Mouse (Mus musculus) forebrain, embryonic 13.5 days (tissue): Measurements from ENCODE around the gene Hc. TPM values are rescaled to one million over a fixed set of nuclear protein-coding genes. Genes with fewer than 3 reads are reported as not detected.

ENCODE experiments used
- ATAC-seq: fragments of 200-750 bp; cut with Nextera tagmentation; 2 replicates; pipeline ENCODE4 v1.8.0; 2017
- H3K27ac ChIP-seq: fragments of 300-500 bp; sonication (generic); 2 replicates; pipeline ENCODE4 v1.5.1; 2015; ENCODE audit warnings: inconsistent platforms, mild to moderate bottlenecking, moderate library complexity
- H3K27me3 ChIP-seq: fragments of 300-500 bp; sonication (generic); 2 replicates; pipeline ENCODE4 v1.6.1; 2015; ENCODE audit warnings: mild to moderate bottlenecking, inconsistent platforms
- H3K36me3 ChIP-seq: fragments of 300-500 bp; sonication (generic); 2 replicates; pipeline ENCODE4 v1.6.1; 2015; ENCODE audit warnings: mild to moderate bottlenecking, inconsistent platforms; ENCODE audit not compliant: poor library complexity, severe bottlenecking
- H3K4me1 ChIP-seq: fragments of 300-500 bp; sonication (generic); 2 replicates; pipeline ENCODE4 v1.6.1; 2015; ENCODE audit warnings: inconsistent platforms
- H3K4me2 ChIP-seq: fragments of 300-500 bp; sonication (generic); 2 replicates; pipeline ENCODE4 v1.6.1; 2015; ENCODE audit warnings: inconsistent platforms, mild to moderate bottlenecking, moderate library complexity
- H3K4me3 ChIP-seq: fragments of 300-500 bp; sonication (generic); 2 replicates; pipeline ENCODE4 v1.5.1; 2015; ENCODE audit warnings: mild to moderate bottlenecking, inconsistent platforms
- H3K9ac ChIP-seq: fragments of 300-500 bp; sonication (generic); 2 replicates; pipeline ENCODE4 v1.6.1; 2015; ENCODE audit warnings: mild to moderate bottlenecking, inconsistent platforms
- H3K9me3 ChIP-seq: fragments of 300-500 bp; sonication (generic); replicated peaks from 2 replicates; pipeline ENCODE4 v1.6.1; 2016; ENCODE audit warnings: inconsistent platforms
- WGBS: fragments of 180-500 bp; shearing (Covaris S2); methylation state at CpG from one replicate; pipeline ENCODE4 v1.1.7; 2015; 5-methylcytosine and 5-hydroxymethylcytosine counted together
- polyA plus RNA-seq: library from polyadenylated mRNA; unstranded; fragments of >200 nt; fragmentation: Nextera tagmentation; extraction: Ambion mirVana; gene quantifications from 2 replicates; pipeline ENCODE4 v1.2.1, GENCODE M21; 2015

The Hc gene
- polyA plus RNA-seq, 1 experiment from 2014 or later = 0.36 TPM

DNA sequence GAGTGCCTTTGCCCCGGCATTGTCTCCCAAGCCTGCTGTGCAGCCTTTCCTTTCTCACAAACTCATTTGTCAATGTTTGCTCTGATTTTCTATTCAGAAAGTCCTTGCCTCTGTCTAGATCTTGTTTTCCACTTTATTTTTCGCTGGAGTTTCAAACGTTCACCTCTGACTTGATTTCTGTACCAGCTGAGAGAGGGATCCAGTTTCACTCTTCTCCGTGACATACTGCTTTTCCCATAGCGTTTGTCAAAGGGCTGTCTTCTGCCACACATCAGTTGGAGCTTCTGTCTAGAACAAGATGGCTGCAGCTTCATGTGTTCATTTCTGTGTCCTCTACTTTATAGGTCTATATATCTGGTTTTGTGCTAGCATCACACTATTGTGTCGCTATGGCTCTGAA lies 17.9 kb upstream of the Hc start:
- Histone ChIP-seq H3K27me3 (no peaks in the 10 kb centered on the region), H3K4me3 (no peak overlapping the region), H3K27ac (no peak overlapping the region), H3K4me2 (no peak overlapping the region), H3K9ac (no peak overlapping the region), H3K9me3 (no peaks in the 10 kb centered on the region), H3K4me1 (no peaks in the 10 kb centered on the region), H3K36me3 (no peaks in the 10 kb centered on the region)
- 73% methylated on average over 6 of the region's 6 CpGs for WGBS
- ATAC-seq = no peak

DNA sequence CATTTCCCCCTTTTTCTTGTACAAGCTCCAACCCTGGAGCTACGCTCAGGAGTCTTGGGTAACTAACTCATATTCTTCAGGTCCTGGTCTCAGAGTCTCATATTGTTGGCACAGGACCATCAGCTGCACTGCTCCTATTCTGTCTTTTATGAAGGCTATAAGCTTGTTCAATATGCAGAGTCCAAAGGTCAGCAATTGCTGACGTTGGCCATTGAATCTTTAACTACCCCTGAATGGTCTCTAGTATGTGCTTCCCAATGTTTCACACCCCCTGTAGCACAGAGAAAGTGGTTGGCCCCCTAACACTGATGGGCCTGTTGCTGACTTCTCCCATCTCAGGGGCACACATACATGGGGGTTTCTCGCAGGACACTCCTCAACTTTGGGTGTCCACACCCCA lies 13.1 kb upstream of the Hc start:
- H3K36me3 ChIP-seq = no peaks in the 10 kb centered on the region
- H3K4me2 ChIP-seq = no peak overlapping the region
- no peaks in the 10 kb centered on the region for H3K4me1 ChIP-seq
- H3K4me3 ChIP-seq = no peak overlapping the region
- no peak for ATAC-seq
- no peak overlapping the region for H3K9ac ChIP-seq
- WGBS = 90% methylated on average over 3 of the region's 3 CpGs
- no peaks in the 10 kb centered on the region for H3K27me3 ChIP-seq
- H3K27ac ChIP-seq = no peak overlapping the region
- H3K9me3 ChIP-seq = no peaks in the 10 kb centered on the region

DNA sequence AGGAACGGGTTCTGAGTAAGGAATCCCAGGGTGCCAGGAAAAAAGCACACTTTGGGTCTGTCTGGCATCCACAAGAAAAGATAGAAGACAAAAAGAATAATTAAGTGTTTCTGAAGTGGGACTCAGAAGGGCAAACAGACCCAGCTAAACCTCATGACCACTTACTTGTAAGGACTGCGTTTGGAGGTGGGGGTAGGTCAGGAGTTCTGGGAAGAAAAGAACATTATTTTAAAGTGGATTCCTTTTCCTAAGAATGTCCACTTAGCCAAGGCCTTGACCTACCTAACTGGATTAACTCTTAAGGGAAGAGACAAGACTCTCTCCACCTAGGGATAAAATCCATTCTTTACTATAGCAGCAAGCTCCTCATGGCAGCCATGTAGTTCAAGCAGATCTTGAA lies 11.3 kb upstream of the Hc start:
- no peaks in the 10 kb centered on the region for H3K27me3 ChIP-seq
- no peak overlapping the region for H3K4me3 ChIP-seq
- no peaks in the 10 kb centered on the region for H3K36me3 ChIP-seq
- H3K27ac ChIP-seq = no peak overlapping the region
- H3K4me1 ChIP-seq = no peaks in the 10 kb centered on the region
- H3K4me2 ChIP-seq = no peak overlapping the region
- no peak overlapping the region for H3K9ac ChIP-seq
- no peaks in the 10 kb centered on the region for H3K9me3 ChIP-seq
- ATAC-seq = no peak
- 64% methylated on average over 2 of the region's 2 CpGs for WGBS

DNA sequence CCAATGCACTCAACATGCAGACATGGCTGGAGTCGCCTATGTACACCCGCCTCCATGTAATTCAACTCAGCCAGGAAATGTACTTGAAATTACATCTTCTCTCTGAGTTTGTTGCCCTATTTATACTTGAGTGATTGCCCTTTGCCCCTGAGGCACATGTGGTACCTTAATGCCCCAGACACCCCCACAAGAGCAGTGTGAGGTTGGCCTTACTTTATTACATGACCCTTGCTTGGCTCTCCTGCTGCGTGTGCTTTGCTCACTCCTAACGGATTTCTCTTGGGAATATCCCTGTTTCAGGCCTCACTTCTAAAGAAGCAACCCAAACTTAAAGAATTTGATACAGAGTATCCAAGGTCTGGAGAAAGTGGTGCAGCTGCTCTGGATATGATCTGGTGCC lies 9.0 kb upstream of the Hc start:
- Histone ChIP-seq H3K27me3 (no peaks in the 10 kb centered on the region), H3K4me2 (no peak overlapping the region), H3K9ac (no peak overlapping the region), H3K36me3 (no peaks in the 10 kb centered on the region), H3K27ac (no peak overlapping the region), H3K9me3 (no peaks in the 10 kb centered on the region), H3K4me3 (no peak overlapping the region), H3K4me1 (no peaks in the 10 kb centered on the region)
- WGBS = 89% methylated on average over 4 of the region's 4 CpGs
- no peak for ATAC-seq

DNA sequence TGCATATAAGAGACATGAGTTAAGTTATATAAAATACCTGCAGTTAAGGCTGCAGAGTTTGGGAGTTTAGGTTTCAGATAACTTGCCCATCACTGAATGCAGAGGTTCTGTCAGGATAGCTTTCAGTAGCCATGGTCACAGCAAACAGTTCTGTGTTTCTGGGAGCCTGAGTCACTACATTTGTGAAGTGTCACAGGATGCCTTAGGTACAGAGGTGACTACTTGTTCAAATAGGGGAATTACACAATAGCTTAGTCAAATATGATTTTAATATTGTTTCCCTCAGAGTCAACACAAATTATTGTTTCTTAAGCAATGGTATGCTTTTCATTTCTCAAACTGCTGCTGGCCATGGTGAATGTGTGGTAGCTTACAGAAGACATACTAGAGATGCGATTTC lies 7.9 kb upstream of the Hc start:
- Histone ChIP-seq H3K4me3 (no peak overlapping the region), H3K27me3 (no peaks in the 10 kb centered on the region), H3K9me3 (no peaks in the 10 kb centered on the region), H3K27ac (no peak overlapping the region), H3K4me2 (no peak overlapping the region), H3K4me1 (no peaks in the 10 kb centered on the region), H3K36me3 (no peaks in the 10 kb centered on the region), H3K9ac (no peak overlapping the region)
- 98% methylated on average over 1 of the region's 1 CpGs for WGBS
- ATAC-seq = no peak

DNA sequence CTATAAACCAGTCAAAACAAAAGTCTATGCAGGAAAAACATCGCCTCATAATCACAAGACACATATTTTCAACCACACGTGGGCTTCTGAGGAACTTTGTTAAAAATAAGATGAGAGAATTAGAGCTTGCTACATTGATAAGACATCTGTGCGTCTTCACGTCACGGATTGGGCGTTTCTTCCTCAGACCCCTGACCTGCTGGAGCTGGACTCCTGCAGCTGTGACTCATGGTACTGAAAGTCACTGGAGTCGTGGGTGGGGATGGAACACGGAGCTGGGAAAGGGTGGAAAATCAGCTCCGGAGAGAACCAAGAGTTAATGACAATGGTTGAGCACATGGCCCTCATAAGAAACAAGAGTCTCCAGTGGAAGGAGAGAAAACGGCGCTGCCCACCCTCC lies 5.9 kb upstream of the Hc start:
- Histone ChIP-seq H3K36me3 (no peaks in the 10 kb centered on the region), H3K27ac (no peak overlapping the region), H3K27me3 (no peaks in the 10 kb centered on the region), H3K4me1 (no peaks in the 10 kb centered on the region), H3K4me3 (no peak overlapping the region), H3K4me2 (no peak overlapping the region), H3K9me3 (no peaks in the 10 kb centered on the region), H3K9ac (no peak overlapping the region)
- ATAC-seq = no peak
- WGBS = 91% methylated on average over 11 of the region's 11 CpGs

DNA sequence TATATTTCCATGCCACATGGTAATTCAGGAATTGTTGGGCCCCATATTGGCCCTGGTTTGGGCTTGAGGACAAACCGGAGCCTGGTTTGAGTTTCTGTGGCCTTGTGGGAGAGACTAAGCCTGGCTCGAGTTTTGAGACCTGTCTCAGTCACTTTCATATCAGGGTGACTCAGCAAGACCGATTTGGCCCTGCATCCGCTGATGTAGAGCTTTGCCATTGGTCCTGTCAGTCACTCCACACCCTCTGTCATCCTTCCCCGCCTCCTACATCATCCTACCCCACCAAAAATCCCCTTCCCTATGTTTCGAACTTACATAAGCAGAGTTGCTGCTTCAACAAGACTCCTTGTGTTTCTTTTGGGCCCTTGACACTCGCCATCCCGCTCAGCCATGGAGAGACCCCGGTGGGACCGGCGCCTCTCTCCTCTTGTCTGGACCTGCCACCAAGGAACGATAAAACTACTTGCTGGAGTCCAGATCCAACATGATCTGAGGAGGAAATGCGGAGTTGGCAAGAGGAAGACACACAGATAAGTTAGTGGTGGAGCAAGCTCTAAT lies 5.4 kb upstream of the Hc start:
- no peak for ATAC-seq
- H3K4me2 ChIP-seq = no peak overlapping the region
- no peak overlapping the region for H3K4me3 ChIP-seq
- 90% methylated on average over 13 of the region's 13 CpGs for WGBS
- H3K9ac ChIP-seq = no peak overlapping the region
- no peak overlapping the region for H3K27ac ChIP-seq
- no peaks in the 10 kb centered on the region for H3K4me1 ChIP-seq
- no peaks in the 10 kb centered on the region for H3K27me3 ChIP-seq
- no peaks in the 10 kb centered on the region for H3K9me3 ChIP-seq
- no peaks in the 10 kb centered on the region for H3K36me3 ChIP-seq

DNA sequence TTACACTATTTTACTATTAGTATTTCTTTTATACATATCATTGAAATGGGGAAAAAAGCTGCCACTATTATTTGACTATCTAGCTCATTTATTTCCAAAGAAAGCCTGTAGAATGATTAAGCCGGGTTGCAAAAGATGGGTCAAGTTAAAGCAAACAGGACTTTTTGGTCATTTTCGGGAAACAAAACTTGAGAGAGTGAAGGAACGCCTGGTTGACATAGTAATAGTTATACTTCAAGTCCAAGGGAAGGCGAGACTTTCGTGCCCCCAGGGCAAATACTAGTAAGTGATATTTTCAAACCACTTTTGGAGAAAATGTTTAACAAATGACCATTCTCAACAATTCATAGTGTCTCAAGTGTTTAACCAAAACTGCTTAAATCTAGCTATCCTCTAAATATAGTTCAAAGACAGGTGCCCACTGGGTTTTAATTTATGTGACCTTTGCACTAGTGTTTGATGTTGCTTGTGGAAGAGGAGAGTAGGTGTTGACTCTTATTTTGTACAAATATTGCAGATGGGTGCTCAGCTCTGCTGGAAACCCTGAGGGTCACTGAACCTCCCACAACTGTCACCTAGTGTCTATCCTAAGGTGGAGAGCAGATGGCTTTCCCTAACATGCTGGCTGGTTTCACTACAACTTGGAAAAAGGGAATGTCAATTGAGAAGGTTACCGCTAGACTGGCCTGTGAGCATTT lies 2.2 kb upstream of the Hc start:
- Histone ChIP-seq H3K36me3 (no peaks in the 10 kb centered on the region), H3K4me3 (no peak overlapping the region), H3K4me2 (no peak overlapping the region), H3K9ac (no peak overlapping the region), H3K4me1 (no peaks in the 10 kb centered on the region), H3K27ac (no peak overlapping the region), H3K9me3 (no peaks in the 10 kb centered on the region), H3K27me3 (no peaks in the 10 kb centered on the region)
- no peak for ATAC-seq
- WGBS = 94% methylated on average over 6 of the region's 6 CpGs

DNA sequence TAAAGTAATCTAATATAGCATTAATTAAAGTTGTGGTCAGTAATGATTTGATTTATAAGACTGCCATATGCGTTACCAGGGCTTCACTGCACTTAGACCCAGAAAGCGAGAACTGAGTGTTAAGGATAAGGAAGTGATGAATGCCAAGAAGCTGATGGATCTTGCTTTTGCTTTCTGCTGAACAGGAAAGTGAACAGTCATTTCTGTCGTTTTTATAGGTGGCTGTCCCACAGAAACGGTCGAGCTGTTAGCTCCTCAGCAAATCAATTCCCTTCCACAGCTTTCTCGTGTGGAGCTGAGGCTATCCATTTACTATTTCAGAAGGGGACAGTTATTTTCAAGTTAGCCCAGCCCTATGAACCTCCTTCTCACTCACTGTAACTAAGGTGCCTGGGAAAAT lies 341 bp downstream of the Hc start:
- Histone ChIP-seq H3K27ac (no peak overlapping the region), H3K4me1 (no peaks in the 10 kb centered on the region), H3K36me3 (no peaks in the 10 kb centered on the region), H3K9ac (no peak overlapping the region), H3K4me3 (no peak overlapping the region), H3K4me2 (no peak overlapping the region), H3K27me3 (no peaks in the 10 kb centered on the region), H3K9me3 (no peaks in the 10 kb centered on the region)
- no peak for ATAC-seq
- WGBS = 84% methylated on average over 6 of the region's 6 CpGs

DNA sequence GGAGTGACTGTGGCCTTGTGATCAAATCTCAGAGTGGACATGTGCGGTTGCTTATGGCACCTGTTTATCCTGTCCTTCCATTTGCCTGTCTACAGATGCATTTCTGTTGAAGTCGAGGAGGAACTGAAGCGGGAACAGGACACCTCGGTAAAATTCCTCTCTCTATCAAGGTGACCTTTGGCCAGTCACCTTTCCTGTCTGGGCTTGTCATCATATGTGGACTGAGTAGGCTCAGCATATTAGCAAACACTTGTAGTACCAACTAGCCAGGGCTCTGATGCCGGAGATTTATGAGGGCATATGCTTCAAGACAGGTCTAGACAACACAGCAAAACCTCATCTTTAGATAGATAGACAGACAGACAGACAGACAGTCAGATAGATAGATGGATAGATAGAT lies 982 bp downstream of the Hc start:
- H3K27ac ChIP-seq = no peak overlapping the region
- no peaks in the 10 kb centered on the region for H3K27me3 ChIP-seq
- H3K36me3 ChIP-seq = no peaks in the 10 kb centered on the region
- no peak for ATAC-seq
- no peak overlapping the region for H3K4me3 ChIP-seq
- no peak overlapping the region for H3K9ac ChIP-seq
- H3K9me3 ChIP-seq = no peaks in the 10 kb centered on the region
- H3K4me2 ChIP-seq = no peak overlapping the region
- WGBS = 89% methylated on average over 5 of the region's 5 CpGs
- H3K4me1 ChIP-seq = no peaks in the 10 kb centered on the region

DNA sequence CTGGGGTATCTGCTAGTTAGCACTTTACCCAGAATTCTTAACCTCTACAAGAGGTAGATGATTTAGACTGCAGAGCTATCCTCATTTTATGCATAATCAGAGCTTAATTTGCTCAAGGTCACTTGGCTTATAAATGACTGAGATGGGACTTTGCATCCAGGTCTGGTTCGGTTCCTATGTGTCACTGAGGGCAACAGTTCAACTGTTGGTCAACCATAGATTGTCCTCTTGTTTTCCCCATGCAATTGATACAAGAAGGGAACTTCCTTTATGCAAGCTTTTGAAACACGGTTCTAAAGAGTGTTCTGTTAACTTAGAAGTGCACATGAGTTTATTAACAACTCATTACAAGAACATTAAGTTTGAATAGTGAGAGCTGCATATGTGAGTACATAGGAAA lies 2.9 kb downstream of the Hc start:
- ATAC-seq = no peak
- Histone ChIP-seq H3K4me2 (no peak overlapping the region), H3K27me3 (no peaks in the 10 kb centered on the region), H3K4me3 (no peak overlapping the region), H3K36me3 (no peaks in the 10 kb centered on the region), H3K9me3 (no peaks in the 10 kb centered on the region), H3K9ac (no peak overlapping the region), H3K4me1 (no peaks in the 10 kb centered on the region), H3K27ac (no peak overlapping the region)
- 85% methylated on average over 2 of the region's 2 CpGs for WGBS

DNA sequence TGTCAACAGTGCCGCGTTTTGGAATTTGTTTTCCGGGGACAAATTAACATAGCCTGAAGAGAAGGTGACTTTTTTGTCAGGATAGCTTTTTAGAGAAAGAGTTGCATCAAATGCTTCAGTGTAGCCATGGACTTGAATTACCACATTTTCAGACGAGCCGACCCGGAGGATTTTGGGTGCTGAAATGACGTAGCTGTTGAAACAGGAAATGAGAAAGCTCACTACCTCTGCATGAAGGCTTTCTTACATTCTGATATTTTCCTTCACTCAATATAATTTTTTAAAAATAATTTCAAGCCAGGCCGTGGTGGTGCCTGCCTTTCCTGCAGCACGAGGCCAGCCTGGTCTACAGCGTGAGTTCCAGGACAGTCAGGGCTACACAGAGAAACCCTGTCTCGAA lies 4.0 kb downstream of the Hc start:
- Histone ChIP-seq H3K9me3 (no peaks in the 10 kb centered on the region), H3K4me1 (no peaks in the 10 kb centered on the region), H3K27me3 (no peaks in the 10 kb centered on the region), H3K9ac (no peak overlapping the region), H3K27ac (no peak overlapping the region), H3K4me2 (no peak overlapping the region), H3K4me3 (no peak overlapping the region), H3K36me3 (no peaks in the 10 kb centered on the region)
- 91% methylated on average over 11 of the region's 11 CpGs for WGBS
- ATAC-seq = no peak

DNA sequence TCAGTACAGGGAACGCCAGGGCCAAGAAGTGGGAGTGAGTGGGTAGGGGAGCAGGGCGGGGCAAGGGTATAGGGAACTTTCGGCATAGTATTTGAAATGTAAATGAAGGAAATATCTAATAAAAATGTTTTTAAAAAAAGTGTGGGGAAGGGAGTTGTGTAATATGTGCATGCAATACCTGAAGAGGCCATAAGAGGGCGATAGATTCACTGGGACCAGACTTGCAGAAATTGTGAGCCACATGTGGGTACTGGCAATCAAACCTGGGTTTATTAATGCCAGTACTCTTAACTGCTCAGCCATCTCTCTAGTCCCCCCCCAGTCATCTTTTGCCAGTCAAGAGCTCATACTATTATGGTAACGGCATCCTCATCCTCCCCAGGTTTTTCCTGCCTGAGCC lies 12.4 kb downstream of the Hc start:
- ATAC-seq = no peak
- H3K4me3 ChIP-seq = no peak overlapping the region

More for the DNA sequence above, 12.4 kb downstream of the Hc start:
- H3K9ac ChIP-seq = no peak overlapping the region
- WGBS = 43% methylated on average over 5 of the region's 5 CpGs
- H3K9me3 ChIP-seq = no peaks in the 10 kb centered on the region
- H3K36me3 ChIP-seq = no peaks in the 10 kb centered on the region
- no peak overlapping the region for H3K27ac ChIP-seq
- H3K27me3 ChIP-seq = no peaks in the 10 kb centered on the region
- no peak overlapping the region for H3K4me2 ChIP-seq
- H3K4me1 ChIP-seq = no peaks in the 10 kb centered on the region
